Mouse (Mus musculus) kidney, adult 2 months (tissue): ENCODE data around the gene Llcfc1.

ENCODE experiments used
- CTCF ChIP-seq: fragments of 200-500 bp; conservative IDR thresholded peaks from 2 replicates; pipeline ENCODE4 v1.5.1; 2011; ENCODE audit warnings: low read depth, mild to moderate bottlenecking, control low read depth, low read length, moderate library complexity, mixed read lengths; ENCODE audit not compliant: insufficient read depth, insufficient read length
- POLR2A ChIP-seq: fragments of 200-500 bp; IDR thresholded peaks from one replicate; pipeline ENCODE4 v1.6.1; 2011; ENCODE audit warnings: low read depth, low read length, control low read depth

DNA sequence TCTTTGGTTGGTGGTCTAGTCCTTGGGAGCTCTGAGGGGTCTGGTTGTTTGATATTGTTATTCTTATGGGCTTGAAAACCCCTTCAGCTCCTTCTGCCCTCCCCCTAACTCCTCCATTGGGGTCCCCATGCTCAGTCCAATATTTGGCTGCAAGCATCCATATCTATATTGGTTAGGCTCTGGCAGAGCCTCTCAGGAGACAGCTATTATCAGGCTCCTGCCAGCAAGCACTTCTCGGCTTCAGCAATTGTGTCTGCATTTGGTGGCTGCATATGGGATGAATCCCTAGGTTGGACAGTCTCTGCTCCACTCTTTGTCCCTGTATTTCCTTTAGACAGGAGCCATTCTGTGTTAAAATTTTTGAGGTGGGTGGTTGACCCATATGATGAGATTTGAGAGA, 26.1 kb downstream of the Llcfc1 start:
- TF ChIP-seq POLR2A (no peak), CTCF (no peak)
